Mouse (Mus musculus) cortical plate, adult 2 months (tissue): ENCODE data around the gene Rps6ka5.

Source experiments
- CTCF ChIP-seq: fragments of 200-500 bp; IDR thresholded peaks from 2 replicates; pipeline ENCODE4 v1.5.1; 2011; ENCODE audit warnings: mild to moderate bottlenecking, control low read depth, low read length; ENCODE audit not compliant: insufficient read depth; ENCODE audit errors: extremely low read depth
- POLR2A ChIP-seq: fragments of 200-500 bp; IDR thresholded peaks from 2 replicates; pipeline ENCODE4 v1.6.1; 2011; ENCODE audit warnings: mild to moderate bottlenecking, low read length, control low read depth; ENCODE audit not compliant: insufficient read depth; ENCODE audit errors: extremely low read depth

DNA sequence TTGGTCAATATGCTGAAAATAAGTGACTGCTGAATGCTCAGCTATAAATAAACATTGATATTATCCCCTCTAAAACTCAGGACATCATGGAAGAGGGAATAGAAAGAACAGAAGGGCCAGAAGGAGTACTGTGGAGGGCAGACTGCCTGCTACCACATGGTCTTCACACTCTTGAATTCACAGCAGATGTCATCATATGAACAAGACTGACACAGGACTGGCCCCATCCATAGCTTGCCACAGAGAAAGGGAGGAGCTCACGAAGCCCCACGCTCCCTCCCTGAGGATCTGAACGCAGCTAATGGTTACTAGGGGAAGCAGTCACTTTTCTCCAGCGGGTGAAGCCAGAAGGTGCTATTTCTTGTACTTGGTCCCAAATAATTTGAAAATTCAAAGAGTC is 61.5 kb downstream of the Rps6ka5 start:
- TF ChIP-seq CTCF (no peak), POLR2A (no peak)
